Mouse (Mus musculus) frontal cortex, postnatal 25 days (tissue): Measurements from ENCODE around the gene Timm8a2.
A peak's percentile ranks its signal among the peaks of the same experiment; 100 is the strongest.

Experiments
- DNase-seq, 2 experiments: peaks; one replicate each; pipeline ENCODE4 v3.0.0; 2022; ENCODE audit warnings: low spot score in 2 of 2

The Timm8a2 gene

GRCm38 (mm10) chr14:122012193-122012592, 22.3 kb upstream of the Timm8a2 start:
- no peak for DNase-seq

GRCm38 (mm10) chr14:122012814-122013213, 21.7 kb upstream of the Timm8a2 start:
- DNase-seq, result no peak

GRCm38 (mm10) chr14:122013417-122013951, 21.0 kb upstream of the Timm8a2 start:
- DNase-seq, result no peak

- DNase-seq, result no peak
Observed at GRCm38 (mm10) chr14:122017958-122018357, 16.5 kb upstream of the Timm8a2 start.

GRCm38 (mm10) chr14:122019389-122019788, 15.1 kb upstream of the Timm8a2 start:
- DNase-seq, result no peak

GRCm38 (mm10) chr14:122020567-122020966, 13.9 kb upstream of the Timm8a2 start:
- no peak for DNase-seq

- no peak for DNase-seq
Observed at GRCm38 (mm10) chr14:122023054-122023453, 11.4 kb upstream of the Timm8a2 start.

GRCm38 (mm10) chr14:122023928-122024327, 10.5 kb upstream of the Timm8a2 start:
- DNase-seq, result no peak

- no peak for DNase-seq
Observed at GRCm38 (mm10) chr14:122028926-122029745, 5.3 kb upstream of the Timm8a2 start.

GRCm38 (mm10) chr14:122029851-122030250, 4.6 kb upstream of the Timm8a2 start:
- DNase-seq, result no peak

- no peak for DNase-seq
Observed at GRCm38 (mm10) chr14:122032045-122032444, 2.4 kb upstream of the Timm8a2 start.

GRCm38 (mm10) chr14:122035181-122035580, 707 bp downstream of the Timm8a2 start:
- no peak for DNase-seq

GRCm38 (mm10) chr14:122035860-122036259, 1.4 kb downstream of the Timm8a2 start:
- no peak for DNase-seq

- DNase-seq, result no peak
Observed at GRCm38 (mm10) chr14:122038874-122039647, 4.6 kb downstream of the Timm8a2 start.

GRCm38 (mm10) chr14:122041413-122041825, 6.9 kb downstream of the Timm8a2 start:
- no peak for DNase-seq

- no peak for DNase-seq
Observed at GRCm38 (mm10) chr14:122042142-122042694, 7.7 kb downstream of the Timm8a2 start.

GRCm38 (mm10) chr14:122047784-122048183, 13.3 kb downstream of the Timm8a2 start:
- no peak for DNase-seq

- no peak for DNase-seq
Observed at GRCm38 (mm10) chr14:122048816-122049215, 14.3 kb downstream of the Timm8a2 start.

GRCm38 (mm10) chr14:122052896-122053635, 18.6 kb downstream of the Timm8a2 start:
- no peak for DNase-seq

GRCm38 (mm10) chr14:122056871-122057270, 22.4 kb downstream of the Timm8a2 start:
- no peak for DNase-seq

- no peak for DNase-seq
Observed at GRCm38 (mm10) chr14:122057941-122058346, 23.5 kb downstream of the Timm8a2 start.

- DNase-seq, result peak; percentile 79 to 81
Observed at GRCm38 (mm10) chr14:122060642-122061041, 26.2 kb downstream of the Timm8a2 start.
